Mouse (Mus musculus) granulocyte monocyte progenitor cell, adult 5-6 weeks (primary cell): ENCODE data around the gene Ssh1. TPM values are rescaled to one million over a fixed set of nuclear protein-coding genes. Genes with fewer than 3 reads are reported as not detected.

Experiments used
- ATAC-seq: replicated peaks from 2 replicates; pipeline ENCODE4 v1.8.0; 2016; ENCODE audit warnings: mild to moderate bottlenecking, moderate TSS enrichment, inconsistent platforms; ENCODE audit not compliant: poor library complexity, severe bottlenecking
- total RNA-seq, 2 experiments: library from RNA; stranded (forward) in 1 of 2; stranded (reverse) in 1 of 2; fragments of 200-712, 200-1000 nt in 1 of 2; fragments of >200 nt in 1 of 2; fragmentation: Nextera tagmentation in 1 of 2; gene quantifications; 2 replicates each; pipeline ENCODE4 v1.2.3; 2014 to 2017

Gene Ssh1
- total RNA-seq, 2 experiments from 2014 or later, result 2.4 to 15.0 TPM

- ATAC-seq, result no peak
Measured at GRCm38 (mm10) chr5:113996458-113996857, 2.8 kb upstream of the Ssh1 start.

- ATAC-seq, result peak; percentile 22
Measured at GRCm38 (mm10) chr5:113993031-113993486, 635 bp downstream of the Ssh1 start.

GRCm38 (mm10) chr5:113992339-113992831 is 1.3 kb downstream of the Ssh1 start:
- ATAC-seq, result peak; percentile 78

DNA sequence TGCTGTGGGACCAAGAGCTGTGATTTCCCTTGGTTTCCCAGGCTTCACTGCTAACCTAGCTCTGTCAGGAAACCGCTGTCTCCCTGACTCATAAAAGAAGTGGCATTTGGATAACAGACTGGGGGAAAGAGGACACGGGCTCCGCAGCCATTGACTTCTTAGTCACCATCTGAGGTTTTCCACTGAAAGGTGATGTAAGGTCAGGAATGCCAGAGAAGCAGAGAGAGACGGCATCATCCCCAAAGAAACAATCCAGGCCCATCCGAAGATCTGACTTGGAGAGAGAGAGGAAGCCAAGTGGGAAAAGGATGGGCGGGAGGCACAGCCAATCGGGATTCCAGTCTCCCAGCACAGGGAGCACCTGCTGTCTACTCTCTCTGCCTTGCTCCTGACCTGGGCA is 2.6 kb downstream of the Ssh1 start:
- no peak for ATAC-seq

DNA sequence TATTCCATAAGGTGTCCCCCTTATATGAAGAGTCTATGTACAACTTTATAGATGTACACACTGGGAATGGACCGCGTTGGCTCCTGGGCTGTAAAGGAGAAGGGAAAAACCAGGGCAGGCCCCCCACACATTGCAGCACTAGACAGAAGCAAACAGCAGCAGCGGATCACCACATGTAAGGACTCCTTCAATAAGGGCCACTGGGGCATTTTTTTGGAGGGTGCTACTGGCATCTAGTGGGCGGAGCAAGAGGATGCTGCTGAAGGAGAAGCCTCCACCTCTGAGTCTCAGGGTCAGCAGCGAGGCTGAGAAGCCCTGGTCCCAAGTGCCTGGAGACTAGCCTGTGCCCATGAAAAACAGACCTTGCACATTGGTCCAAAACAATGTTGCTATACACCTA is 3.1 kb downstream of the Ssh1 start:
- no peak for ATAC-seq

DNA sequence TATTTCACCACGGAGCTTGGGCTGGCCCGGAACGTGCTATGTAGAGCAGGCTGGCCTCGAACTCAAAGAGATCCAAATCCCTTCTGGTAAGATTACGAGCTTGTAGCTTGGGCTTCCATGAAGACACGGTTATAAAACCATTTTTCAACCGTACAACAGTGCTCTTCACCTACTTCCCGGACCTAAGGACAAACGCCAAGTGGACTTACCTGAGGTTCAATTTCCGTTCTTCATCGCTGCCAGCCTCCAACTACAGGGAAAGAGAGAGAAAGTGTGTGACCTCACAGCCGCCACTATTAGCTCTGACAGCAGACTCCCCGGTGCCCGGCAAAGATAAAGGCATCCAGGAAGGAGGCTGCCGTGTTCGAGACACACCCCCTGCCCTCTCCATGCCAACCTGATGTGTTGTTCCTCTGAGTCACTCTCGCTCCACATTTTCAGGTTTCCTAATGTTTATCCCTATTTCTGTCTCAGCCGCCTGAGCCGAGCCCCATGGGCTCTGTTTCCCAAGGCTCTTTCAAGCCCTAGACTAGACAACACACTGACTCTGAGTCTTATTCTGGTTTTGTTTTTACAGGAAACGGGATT is 4.2 kb downstream of the Ssh1 start:
- ATAC-seq, result no peak

GRCm38 (mm10) chr5:113986182-113986961 is 7.3 kb downstream of the Ssh1 start:
- ATAC-seq, result no peak

DNA sequence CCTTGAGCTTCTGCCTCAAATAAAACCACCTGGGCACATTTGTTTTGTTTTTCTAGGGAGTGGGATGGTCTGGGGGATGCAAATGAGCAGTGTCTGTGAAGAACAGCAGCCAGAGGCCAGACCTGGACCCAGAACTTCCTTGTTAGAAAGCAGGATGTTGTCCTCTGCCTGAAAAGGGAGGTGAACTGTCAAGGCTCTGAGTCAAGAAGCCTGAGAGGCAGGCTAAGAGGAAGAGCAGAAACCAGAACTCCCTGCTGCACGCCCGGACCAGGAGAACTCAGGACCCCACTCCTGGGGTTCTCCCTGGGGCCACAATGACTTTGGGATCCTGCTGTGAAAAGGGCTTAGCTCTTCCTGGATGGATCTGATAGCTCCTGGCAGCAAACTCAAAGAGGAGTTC is 8.0 kb downstream of the Ssh1 start:
- ATAC-seq, result no peak

GRCm38 (mm10) chr5:113984025-113984740 is 9.5 kb downstream of the Ssh1 start:
- ATAC-seq, result no peak

GRCm38 (mm10) chr5:113983541-113983940 is 10.2 kb downstream of the Ssh1 start:
- no peak for ATAC-seq

DNA sequence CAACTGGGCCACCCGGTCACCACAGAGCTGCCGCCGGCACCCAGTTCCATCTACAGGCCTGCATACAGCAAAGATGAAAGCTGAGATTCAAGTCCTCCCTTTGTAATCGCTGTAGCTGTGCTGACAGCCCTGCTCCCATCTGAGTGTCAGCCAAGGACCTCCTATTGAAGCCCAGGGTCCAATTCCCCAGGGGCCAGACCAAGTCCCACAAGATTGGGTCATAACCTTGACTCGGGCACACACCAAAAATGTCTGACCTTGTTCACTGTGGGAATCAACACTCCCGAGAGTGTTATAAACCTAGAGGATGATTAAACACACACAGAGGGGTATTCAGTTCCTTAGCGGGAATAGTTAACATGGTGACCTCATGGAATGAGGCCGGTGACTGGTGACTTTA is 11.9 kb downstream of the Ssh1 start:
- no peak for ATAC-seq

DNA sequence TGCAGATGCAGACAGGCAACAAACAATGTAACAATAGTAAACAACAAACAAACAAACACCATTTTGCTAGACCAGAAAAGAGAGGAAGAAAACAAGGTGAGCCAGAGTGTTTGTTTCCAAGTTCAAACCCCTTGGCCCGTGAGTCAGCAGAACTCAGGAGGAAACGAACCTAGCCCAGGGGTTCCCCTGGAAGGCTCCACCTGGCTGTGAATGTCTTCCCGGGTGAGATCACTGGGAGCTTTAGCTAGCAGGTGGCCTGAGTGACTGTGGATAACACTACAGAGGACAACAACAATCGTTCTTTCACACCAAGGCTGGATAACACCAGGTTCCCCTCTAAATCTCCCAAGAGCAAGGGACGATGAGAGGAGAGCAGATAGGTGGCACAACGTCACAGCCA is 12.5 kb downstream of the Ssh1 start:
- no peak for ATAC-seq

- ATAC-seq, result no peak
Measured at GRCm38 (mm10) chr5:113980511-113980910, 13.2 kb downstream of the Ssh1 start.

DNA sequence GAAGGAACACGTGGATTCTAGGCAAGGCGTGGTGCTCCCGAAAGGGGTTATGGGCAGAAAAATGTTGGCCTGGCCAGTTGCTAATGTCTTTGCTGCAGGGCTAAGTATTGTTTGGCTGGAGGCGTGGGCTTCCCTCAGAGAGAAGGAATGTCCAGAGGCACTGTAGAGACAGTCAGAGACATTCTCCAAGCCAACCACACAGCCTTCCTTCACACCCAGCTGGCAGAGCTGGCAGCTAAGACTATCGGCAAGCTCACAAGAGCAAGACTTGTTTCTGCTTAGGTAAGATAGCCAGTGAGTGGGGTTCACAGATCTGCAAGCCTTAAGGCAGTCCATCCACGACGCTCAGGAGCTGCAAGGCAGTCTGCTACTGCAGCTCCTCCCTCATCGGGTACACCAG is 16.4 kb downstream of the Ssh1 start:
- ATAC-seq, result no peak

DNA sequence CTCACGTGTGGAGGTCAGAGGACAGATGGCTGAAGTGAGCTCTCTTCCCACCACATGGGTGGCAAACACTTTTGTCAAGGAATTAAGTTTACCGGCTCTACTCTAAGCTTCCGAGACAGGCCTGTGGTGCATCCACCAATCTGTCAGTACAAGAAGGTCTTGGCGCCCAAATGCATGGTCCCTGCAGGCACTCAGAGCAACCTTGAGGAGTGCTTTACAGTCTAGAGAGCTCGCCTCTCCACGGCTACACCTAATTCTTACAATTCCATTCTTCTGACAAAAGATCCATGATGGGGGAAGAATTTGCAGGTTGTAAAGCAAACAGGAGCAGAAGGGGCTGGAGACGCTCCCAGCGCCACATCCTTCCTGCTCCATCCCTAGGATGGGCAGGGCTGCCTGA is 17.1 kb downstream of the Ssh1 start:
- ATAC-seq, result no peak

- ATAC-seq, result no peak
Measured at GRCm38 (mm10) chr5:113975538-113976215, 18.0 kb downstream of the Ssh1 start.

DNA sequence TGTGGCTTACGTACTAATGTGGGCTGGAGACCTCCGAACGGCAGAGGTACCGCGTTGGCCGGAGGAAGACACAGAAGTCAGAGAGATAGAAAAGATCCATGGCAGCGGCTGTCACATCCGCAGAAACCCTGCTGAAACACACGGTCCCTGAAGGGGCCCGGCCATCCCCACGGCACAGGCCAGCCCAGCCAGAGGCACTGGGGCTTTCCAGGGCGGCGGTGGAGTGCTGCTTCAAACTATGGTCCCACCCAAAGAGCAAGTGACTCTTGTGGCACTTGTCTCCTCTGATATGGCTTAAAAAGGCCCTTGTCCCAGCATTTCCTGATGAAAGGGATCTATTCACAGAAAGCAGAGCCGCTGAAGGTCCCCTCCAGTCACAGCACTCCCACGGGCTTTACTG is 19.1 kb downstream of the Ssh1 start:
- ATAC-seq, result no peak

GRCm38 (mm10) chr5:113973790-113974189 is 19.9 kb downstream of the Ssh1 start:
- no peak for ATAC-seq

DNA sequence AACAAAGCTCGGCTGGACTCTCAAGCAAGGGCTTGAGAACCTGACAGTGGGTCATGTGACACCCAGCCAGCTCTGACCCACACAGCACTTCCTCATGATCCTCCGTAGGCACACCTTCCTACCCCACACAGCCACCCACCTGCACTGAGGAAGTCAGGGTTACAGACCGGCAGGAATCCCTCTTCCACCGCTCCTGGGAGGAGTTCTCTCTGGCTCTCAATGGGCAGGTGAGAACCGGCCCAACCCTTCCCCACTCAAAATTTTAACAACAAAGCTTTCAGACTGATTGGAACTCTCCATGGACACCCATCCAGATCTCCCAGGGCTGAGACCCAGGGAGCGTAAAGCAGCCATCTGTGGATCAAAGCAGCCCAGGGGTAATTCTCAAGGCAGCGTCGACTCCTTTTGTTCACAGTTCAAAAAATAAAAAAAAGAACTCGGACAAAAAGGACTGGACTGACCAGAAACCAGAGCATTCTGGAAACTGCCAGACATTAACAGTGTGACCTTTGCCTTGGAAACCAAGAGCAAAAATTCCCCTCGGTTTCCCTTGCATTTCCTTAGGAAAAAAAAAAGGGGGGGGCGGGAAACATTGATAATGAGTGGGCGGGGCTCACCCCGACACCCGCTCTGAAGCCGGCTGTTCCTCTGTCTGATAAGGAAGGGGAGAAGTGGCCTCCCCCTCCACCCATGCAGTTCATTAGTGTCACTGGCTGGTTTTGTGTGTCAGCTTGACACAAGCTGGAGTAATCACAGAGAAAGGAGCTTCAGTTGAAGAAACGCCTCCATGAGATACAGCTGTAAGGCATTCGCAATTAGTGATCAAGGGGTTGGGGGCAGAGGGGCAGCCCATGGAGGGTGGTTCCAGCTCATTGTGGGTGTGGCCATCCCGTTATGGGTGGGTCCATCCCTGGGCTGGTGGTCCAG is 20.8 kb downstream of the Ssh1 start:
- ATAC-seq, result no peak; the same call in 1 of the 2 replicates
